Mouse (Mus musculus) stomach, postnatal 0 days (tissue): ENCODE measurements around the gene Smurf2.

Source experiments
- CTCF ChIP-seq: IDR thresholded peaks from 2 replicates; pipeline ENCODE4 v1.5.1; 2016; ENCODE audit warnings: antibody characterized with exemption, low read depth, mild to moderate bottlenecking, moderate library complexity
- EP300 ChIP-seq: optimal IDR thresholded peaks from 2 replicates; pipeline ENCODE3; 2016; ENCODE audit warnings: antibody characterized with exemption

GRCm38 (mm10) chr11:106927226-106927625 lies 6.7 kb upstream of the Smurf2 start:
- TF ChIP-seq CTCF (no peak), EP300 (no peak)
